Comparison of ENCODE assay signal across 9 mouse cellular contexts in genomic region chr7:80166740-80167139, GRCm38 (mm10). TPM values are rescaled to one million over a fixed set of nuclear protein-coding genes. Genes with fewer than 3 reads are reported as not detected.
A peak's percentile ranks its signal among the peaks of the same experiment; 100 is the strongest.
DNase-seq lines count a peak whose midpoint lies in the region; ATAC-seq and TF ChIP-seq lines count a peak whose summit lies in the region.
"Had no signal": no experiment of that assay in that cellular context is flagged by ENCODE, and none has a peak within 500 bp of the region (broad histone marks: within the 10 kb centered on the region; RNA-seq: fewer than 3 reads in every experiment).

No protein-coding gene starts in this region.

- H3K27ac ChIP-seq in kidney, postnatal 0 days, result peak overlapping the region; percentile 67
- H3K27ac ChIP-seq in stomach, embryonic 15.5 days, result peak overlapping the region; percentile 37; the same call in 1 of the 2 replicates
- H3K27ac ChIP-seq: limb, embryonic 12.5 days had no signal

- no peak overlapping the region for H3K4me2 ChIP-seq in kidney, postnatal 0 days (ENCODE audit: low read length)
- H3K4me2 ChIP-seq in stomach, embryonic 15.5 days, result no peak overlapping the region
- H3K4me2 ChIP-seq: limb, embryonic 12.5 days had no signal

- 20% methylated on average over 7 of the region's 7 CpGs for WGBS in kidney, postnatal 0 days
- WGBS in stomach, embryonic 15.5 days, result 45% methylated on average over 7 of the region's 7 CpGs

- peak; percentile 56 for DNase-seq in testis, postnatal 14 days (ENCODE audit: low spot score)
- no peak for DNase-seq in testis, postnatal 10 days (ENCODE audit: low spot score)
- peak; percentile 79 for DNase-seq in kidney, postnatal 0 days (ENCODE audit: low spot score)
- DNase-seq in cerebellum, adult 11-12 months, result no peak
- no peak for DNase-seq in left cerebral cortex, adult 11 months (ENCODE audit: low spot score)
- no peak for DNase-seq in neural tube, embryonic 10.5 days (ENCODE audit: extremely low spot score, low spot score)

- no peaks in the 10 kb centered on the region for H3K36me3 ChIP-seq in kidney, postnatal 0 days (ENCODE audit: insufficient read depth, low read length)
- no peaks in the 10 kb centered on the region for H3K36me3 ChIP-seq in stomach, embryonic 15.5 days
- H3K36me3 ChIP-seq: limb, embryonic 12.5 days had no signal

- H3K9me3 ChIP-seq in kidney, postnatal 0 days (replicated peaks; ENCODE audit: low read length), result no peaks in the 10 kb centered on the region
- H3K9me3 ChIP-seq in stomach, embryonic 15.5 days, result no peaks in the 10 kb centered on the region
- H3K9me3 ChIP-seq: limb, embryonic 12.5 days had no signal

- no peaks in the 10 kb centered on the region for H3K27me3 ChIP-seq in kidney, postnatal 0 days (ENCODE audit: insufficient read depth, low read length)
- H3K27me3 ChIP-seq in stomach, embryonic 15.5 days (replicated peaks), result no peaks in the 10 kb centered on the region
- H3K27me3 ChIP-seq: limb, embryonic 12.5 days had no signal

- 0 out of 2 replicates have a peak, but pooled peaks cover 3% of the 10 kb centered on the region for H3K4me1 ChIP-seq in kidney, postnatal 0 days (replicated peaks; ENCODE audit: insufficient read depth, low read length)
- 0 out of 2 replicates have a peak, but pooled peaks cover 9% of the 10 kb centered on the region for H3K4me1 ChIP-seq in stomach, embryonic 15.5 days

- no peak overlapping the region for H3K4me3 ChIP-seq in kidney, postnatal 0 days (replicated peaks; ENCODE audit: low read depth, low read length)
- no peak overlapping the region for H3K4me3 ChIP-seq in stomach, embryonic 15.5 days (replicated peaks)
- H3K4me3 ChIP-seq: limb, embryonic 12.5 days had no signal

- H3K9ac ChIP-seq in kidney, postnatal 0 days (ENCODE audit: low read depth, low read length), result no peak overlapping the region
- H3K9ac ChIP-seq in stomach, embryonic 15.5 days, result no peak overlapping the region
- H3K9ac ChIP-seq: limb, embryonic 12.5 days had no signal

- TF ChIP-seq CTCF in kidney, postnatal 0 days (IDR thresholded peaks at IDR 0.05; ENCODE audit: low read depth), result no peak

- ATAC-seq in erythroid progenitor cell, adult 5-6 weeks (replicated peaks; ENCODE audit: low FRiP score, poor library complexity, severe bottlenecking), result peak; percentile 100
- ATAC-seq in kidney, postnatal 0 days (replicated peaks; ENCODE audit: low FRiP score, low read depth), result peak; percentile 94
- peak; percentile 93 for ATAC-seq in stomach, embryonic 15.5 days (ENCODE audit: insufficient read depth, low FRiP score, low read depth)

RNA-seq across cellular contexts. Expression of gene Sema4b, which starts 19.9 kb away (rescaled TPM):
- 106 and 122 TPM in 2 replicates for total RNA-seq in erythroid progenitor cell, adult 5-6 weeks (2015; ENCODE audit: low replicate concordance)
- 105 and 126 TPM in 2 replicates for total RNA-seq in erythroid progenitor cell, adult 5-6 weeks (2017; ENCODE audit: low replicate concordance)
- 20.7 and 21.2 TPM in 2 replicates for polyA plus RNA-seq in kidney, postnatal 0 days (2015; fragmentation: Nextera tagmentation; extraction: Ambion mirVana)
- polyA plus RNA-seq in stomach, embryonic 15.5 days (2015; fragmentation: Nextera tagmentation; extraction: Ambion mirVana), result 22.1 and 23.8 TPM in 2 replicates

RNA-seq across cellular contexts. Expression of gene Idh2, which starts 51.5 kb away (rescaled TPM):
- total RNA-seq in erythroid progenitor cell, adult 5-6 weeks (2015; ENCODE audit: low replicate concordance), result 11.7 and 45.8 TPM in 2 replicates
- 14.7 and 16.7 TPM in 2 replicates for total RNA-seq in erythroid progenitor cell, adult 5-6 weeks (2017; ENCODE audit: low replicate concordance)
- 630 and 689 TPM in 2 replicates for polyA plus RNA-seq in kidney, postnatal 0 days (2015; fragmentation: Nextera tagmentation; extraction: Ambion mirVana)
- 595 and 631 TPM in 2 replicates for polyA plus RNA-seq in stomach, embryonic 15.5 days (2015; fragmentation: Nextera tagmentation; extraction: Ambion mirVana)

Comparison
In these comparisons a context has a peak if more than half of its experiments do, and no peak if none do; other contexts are left out.
1. DNase-seq: peak in testis, postnatal 14 days (single experiment) and kidney, postnatal 0 days (single experiment); none in testis, postnatal 10 days (single experiment), cerebellum, adult 11-12 months (single experiment), left cerebral cortex, adult 11 months (single experiment) and neural tube, embryonic 10.5 days (single experiment).
2. Peak in every context shown above with its lines, with median percentiles within 50 percentile points of each other: ATAC-seq.